11 mouse cellular contexts compared by ENCODE assay signal in the genomic region with DNA sequence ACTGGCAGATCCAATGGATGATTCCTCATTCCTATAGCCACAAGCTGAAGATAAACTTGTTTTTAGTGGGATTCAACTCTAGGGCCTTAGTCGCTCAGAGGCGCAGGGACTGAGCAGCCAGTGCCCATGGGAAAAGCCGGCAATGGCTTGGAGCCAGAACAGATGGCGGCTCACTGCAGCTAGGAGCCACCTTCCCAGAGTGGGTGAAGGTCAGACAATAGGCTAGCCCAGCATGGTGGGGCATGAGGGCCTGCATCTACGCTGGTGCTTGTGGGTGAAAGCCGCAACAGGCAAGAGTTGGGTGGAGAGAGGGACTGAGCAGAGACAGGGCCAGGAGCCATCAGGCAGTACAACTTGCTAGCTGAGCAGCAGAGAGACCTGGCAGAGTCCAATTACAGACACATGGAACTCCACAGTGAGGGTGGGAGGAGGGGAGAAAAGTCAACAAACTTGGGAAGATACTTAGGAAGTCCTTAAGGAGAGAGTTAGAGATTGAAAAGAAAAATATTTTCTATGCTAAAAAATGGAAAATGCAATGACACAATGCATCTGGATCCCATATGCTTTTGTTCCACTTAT. TPM values are rescaled to one million over a fixed set of nuclear protein-coding genes. Genes with fewer than 3 reads are reported as not detected.
DNase-seq lines count a peak whose midpoint lies in the region; ATAC-seq lines count a peak whose summit lies in the region.
"Had no signal": no experiment of that assay in that cellular context is flagged by ENCODE, and none has a peak within 500 bp of the region (broad histone marks: within the 10 kb centered on the region; RNA-seq: fewer than 3 reads in every experiment).

No protein-coding gene starts in this region.

- 68% methylated on average over 6 of the region's 6 CpGs for WGBS in forebrain, embryonic 14.5 days
- WGBS in forebrain, embryonic 13.5 days, result 70% methylated on average over 6 of the region's 6 CpGs

- ATAC-seq in forebrain, embryonic 14.5 days, result no peak
- ATAC-seq in forebrain, embryonic 13.5 days, result no peak

- H3K9me3 ChIP-seq in forebrain, embryonic 14.5 days (replicated peaks; ENCODE audit: control insufficient read depth, low read length), result no peaks in the 10 kb centered on the region
- no peaks in the 10 kb centered on the region for H3K9me3 ChIP-seq in forebrain, embryonic 13.5 days (replicated peaks)
- H3K9me3 ChIP-seq: heart, embryonic 13.5 days; limb, embryonic 13.5 days; midbrain, embryonic 12.5 days had no signal

- no peaks in the 10 kb centered on the region for H3K4me1 ChIP-seq in forebrain, embryonic 14.5 days (ENCODE audit: control insufficient read depth, insufficient read depth, low read length)
- H3K4me1 ChIP-seq in forebrain, embryonic 13.5 days, result no peaks in the 10 kb centered on the region; the same call in 1 of the 2 replicates
- H3K4me1 ChIP-seq: heart, embryonic 13.5 days; midbrain, embryonic 12.5 days had no signal

- H3K9ac ChIP-seq in forebrain, embryonic 14.5 days (ENCODE audit: low read length), result no peak overlapping the region
- H3K9ac ChIP-seq in forebrain, embryonic 13.5 days, result no peak overlapping the region
- H3K9ac ChIP-seq: heart, embryonic 13.5 days; limb, embryonic 13.5 days; midbrain, embryonic 12.5 days had no signal

- H3K27me3 ChIP-seq in forebrain, embryonic 14.5 days (replicated peaks; ENCODE audit: control insufficient read depth, insufficient read depth, low read length), result no peaks in the 10 kb centered on the region
- H3K27me3 ChIP-seq in forebrain, embryonic 13.5 days, result no peaks in the 10 kb centered on the region
- H3K27me3 ChIP-seq: heart, embryonic 13.5 days; limb, embryonic 13.5 days; midbrain, embryonic 12.5 days had no signal

- H3K4me2 ChIP-seq in forebrain, embryonic 14.5 days (ENCODE audit: low read length), result no peak overlapping the region
- no peak overlapping the region for H3K4me2 ChIP-seq in forebrain, embryonic 13.5 days
- H3K4me2 ChIP-seq: heart, embryonic 13.5 days; limb, embryonic 13.5 days; midbrain, embryonic 12.5 days had no signal

- no peaks in the 10 kb centered on the region for H3K36me3 ChIP-seq in forebrain, embryonic 14.5 days (ENCODE audit: control insufficient read depth, insufficient read depth, low read length)
- H3K36me3 ChIP-seq in forebrain, embryonic 13.5 days (ENCODE audit: poor library complexity, severe bottlenecking), result no peaks in the 10 kb centered on the region
- H3K36me3 ChIP-seq: heart, embryonic 13.5 days; limb, embryonic 13.5 days; midbrain, embryonic 12.5 days had no signal

- no peak overlapping the region for H3K27ac ChIP-seq in forebrain, embryonic 14.5 days (ENCODE audit: low read depth, low read length)
- H3K27ac ChIP-seq in forebrain, embryonic 13.5 days, result no peak overlapping the region
- H3K27ac ChIP-seq: heart, embryonic 13.5 days; limb, embryonic 13.5 days; midbrain, embryonic 12.5 days had no signal

- H3K4me3 ChIP-seq in forebrain, embryonic 14.5 days (ENCODE audit: low read depth, low read length), result no peak overlapping the region
- no peak overlapping the region for H3K4me3 ChIP-seq in forebrain, embryonic 13.5 days
- H3K4me3 ChIP-seq: heart, embryonic 13.5 days; limb, embryonic 13.5 days; midbrain, embryonic 12.5 days had no signal

- DNase-seq in forebrain, embryonic 14.5 days (ENCODE audit: low spot score), result peak; percentile 17
- DNase-seq in ovary, postnatal 36 days (ENCODE audit: low spot score), result peak; percentile 16
- no peak for DNase-seq in ovary, postnatal 14 days (ENCODE audit: low spot score)
- peak; percentile 40 for DNase-seq in gastrocnemius, adult 18-20 months (ENCODE audit: low spot score)
- peak; percentile 29 for DNase-seq in yolk sac, embryonic 10.5 days (ENCODE audit: low spot score)
- DNase-seq in natural killer cell, adult 2 months (ENCODE audit: low spot score in 2 of 2), result no peak
- no peak for DNase-seq in c-Kit-positive CD71-positive TER-119-positive erythroid progenitor cells, embryonic 14.5 days (ENCODE audit: low spot score)

RNA-seq across cellular contexts. Expression of a gene that starts 21.5 kb away (rescaled TPM):
- polyA plus RNA-seq in forebrain, embryonic 14.5 days (2014; fragmentation: Nextera tagmentation; extraction: Ambion mirVana), result not detected in 2 replicates
- not detected in 2 replicates for polyA plus RNA-seq in forebrain, embryonic 13.5 days (2015; fragmentation: Nextera tagmentation; extraction: Ambion mirVana)
- 1 to 10 TPM in 1 of 2 experiments, under 1 TPM in 1; 0.87 to 1.2 TPM for total RNA-seq in gastrocnemius, adult 18-20 months (2021)

RNA-seq across cellular contexts. Expression of a gene that starts 31.1 kb away (rescaled TPM):
- 11.8 and 12.0 TPM in 2 replicates for polyA plus RNA-seq in forebrain, embryonic 14.5 days (2014; fragmentation: Nextera tagmentation; extraction: Ambion mirVana)
- 11.8 and 12.8 TPM in 2 replicates for polyA plus RNA-seq in forebrain, embryonic 13.5 days (2015; fragmentation: Nextera tagmentation; extraction: Ambion mirVana)
- total RNA-seq in gastrocnemius, adult 18-20 months (2021), result 1 to 10 TPM; 7.4 to 9.1 TPM

RNA-seq across cellular contexts. Expression of a gene that starts 51.6 kb away (rescaled TPM):
- polyA plus RNA-seq in forebrain, embryonic 14.5 days (2014; fragmentation: Nextera tagmentation; extraction: Ambion mirVana), result 255 and 265 TPM in 2 replicates
- 223 and 237 TPM in 2 replicates for polyA plus RNA-seq in forebrain, embryonic 13.5 days (2015; fragmentation: Nextera tagmentation; extraction: Ambion mirVana)
- total RNA-seq in gastrocnemius, adult 18-20 months (2021), result 100 to 1,000 TPM; 142 to 147 TPM

Comparison
In these comparisons a context has a peak if more than half of its experiments do, and no peak if none do; other contexts are left out.
1. DNase-seq: peak in forebrain, embryonic 14.5 days (single experiment), ovary, postnatal 36 days (single experiment), gastrocnemius, adult 18-20 months (single experiment) and yolk sac, embryonic 10.5 days (single experiment); none in ovary, postnatal 14 days (single experiment), natural killer cell, adult 2 months (0 of 2) and c-Kit-positive CD71-positive TER-119-positive erythroid progenitor cells, embryonic 14.5 days (single experiment).